Mouse (Mus musculus): ENCODE data around the gene Myo1e.

Gene Myo1e

GRCm38 (mm10) chr9:70281407-70281806, 74.3 kb downstream of the Myo1e start:
- in situ Hi-C loops (cut with MboI, MseI), result no loop called here

GRCm38 (mm10) chr9:70282107-70282506, 75.0 kb downstream of the Myo1e start:
- in situ Hi-C loops (cut with MboI, MseI), result no loop called here

- in situ Hi-C loops (cut with MboI, MseI), result no loop called here
Measured at GRCm38 (mm10) chr9:70283151-70283550, 76.0 kb downstream of the Myo1e start.

GRCm38 (mm10) chr9:70284584-70285140, 77.5 kb downstream of the Myo1e start:
- in situ Hi-C loops (cut with MboI, MseI), result no loop called here

GRCm38 (mm10) chr9:70290785-70291184, 83.6 kb downstream of the Myo1e start:
- in situ Hi-C loops (cut with MboI, MseI), result no loop called here

GRCm38 (mm10) chr9:70296916-70297315, 89.8 kb downstream of the Myo1e start:
- in situ Hi-C loops (cut with MboI, MseI), result no loop called here

GRCm38 (mm10) chr9:70298221-70298620, 91.1 kb downstream of the Myo1e start:
- in situ Hi-C loops (cut with MboI, MseI), result no loop called here

GRCm38 (mm10) chr9:70300705-70301104, 93.6 kb downstream of the Myo1e start:
- in situ Hi-C loops (cut with MboI, MseI), result loop anchor here (25.0 kb wide), 1 partner anchor 1913 kb away; no protein-coding TSS in a partner anchor

GRCm38 (mm10) chr9:70301598-70301997, 94.4 kb downstream of the Myo1e start:
- in situ Hi-C loops (cut with MboI, MseI), result loop anchor here (25.0 kb wide), 1 partner anchor 1914 kb away; no protein-coding TSS in a partner anchor

GRCm38 (mm10) chr9:70304901-70305300, 97.8 kb downstream of the Myo1e start:
- in situ Hi-C loops (cut with MboI, MseI), result loop anchor here (25.0 kb wide), 1 partner anchor 1918 kb away; no protein-coding TSS in a partner anchor

GRCm38 (mm10) chr9:70310046-70310445, 102.9 kb downstream of the Myo1e start:
- in situ Hi-C loops (cut with MboI, MseI), result loop anchor here (25.0 kb wide), 1 partner anchor 1923 kb away; no protein-coding TSS in a partner anchor

GRCm38 (mm10) chr9:70314019-70314418, 106.9 kb downstream of the Myo1e start:
- in situ Hi-C loops (cut with MboI, MseI), result loop anchor here (25.0 kb wide), 1 partner anchor 1927 kb away; no protein-coding TSS in a partner anchor

GRCm38 (mm10) chr9:70315130-70315529, 108.0 kb downstream of the Myo1e start:
- in situ Hi-C loops (cut with MboI, MseI), result loop anchor here (25.0 kb wide), 1 partner anchor 1928 kb away; no protein-coding TSS in a partner anchor

- in situ Hi-C loops (cut with MboI, MseI), result loop anchor here (25.0 kb wide), 1 partner anchor 1931 kb away; no protein-coding TSS in a partner anchor
Measured at GRCm38 (mm10) chr9:70318601-70319000, 111.5 kb downstream of the Myo1e start.

- in situ Hi-C loops (cut with MboI, MseI), result loop anchor here (25.0 kb wide), 1 partner anchor 1937 kb away; no protein-coding TSS in a partner anchor
Measured at GRCm38 (mm10) chr9:70324336-70324735, 117.2 kb downstream of the Myo1e start.

GRCm38 (mm10) chr9:70325880-70326595, 118.9 kb downstream of the Myo1e start:
- in situ Hi-C loops (cut with MboI, MseI), result no loop called here

GRCm38 (mm10) chr9:70328193-70328841, 121.2 kb downstream of the Myo1e start:
- in situ Hi-C loops (cut with MboI, MseI), result no loop called here

GRCm38 (mm10) chr9:70331727-70332335, 124.7 kb downstream of the Myo1e start:
- in situ Hi-C loops (cut with MboI, MseI), result loop anchor here (10.0 kb wide), 1 partner anchor 127 kb away; the partner anchor contains the start of gene Myo1e

- in situ Hi-C loops (cut with MboI, MseI), result loop anchor here (10.0 kb wide), 1 partner anchor 134 kb away; the partner anchor contains the start of gene Myo1e
Measured at GRCm38 (mm10) chr9:70338391-70338790, 131.2 kb downstream of the Myo1e start.

GRCm38 (mm10) chr9:70338894-70339293, 131.7 kb downstream of the Myo1e start:
- in situ Hi-C loops (cut with MboI, MseI), result loop anchor here (10.0 kb wide), 1 partner anchor 134 kb away; the partner anchor contains the start of gene Myo1e

- in situ Hi-C loops (cut with MboI, MseI), result no loop called here
Measured at GRCm38 (mm10) chr9:70349274-70349673, 142.1 kb downstream of the Myo1e start.

Data from regulatory T cell (primary cell).